Mouse (Mus musculus) ES-E14 (cell line): ENCODE measurements around the gene Map3k10.

Experiments used
- HCFC1 ChIP-seq: IDR thresholded peaks from 2 replicates; pipeline ENCODE4 v1.6.1; 2012; ENCODE audit warnings: low read length, inconsistent platforms, borderline replicate concordance; ENCODE audit not compliant: insufficient read depth
- ZNF384 ChIP-seq: IDR thresholded peaks from 2 replicates; pipeline ENCODE4 v1.6.1; 2012; ENCODE audit warnings: low read depth, low read length, inconsistent platforms

DNA sequence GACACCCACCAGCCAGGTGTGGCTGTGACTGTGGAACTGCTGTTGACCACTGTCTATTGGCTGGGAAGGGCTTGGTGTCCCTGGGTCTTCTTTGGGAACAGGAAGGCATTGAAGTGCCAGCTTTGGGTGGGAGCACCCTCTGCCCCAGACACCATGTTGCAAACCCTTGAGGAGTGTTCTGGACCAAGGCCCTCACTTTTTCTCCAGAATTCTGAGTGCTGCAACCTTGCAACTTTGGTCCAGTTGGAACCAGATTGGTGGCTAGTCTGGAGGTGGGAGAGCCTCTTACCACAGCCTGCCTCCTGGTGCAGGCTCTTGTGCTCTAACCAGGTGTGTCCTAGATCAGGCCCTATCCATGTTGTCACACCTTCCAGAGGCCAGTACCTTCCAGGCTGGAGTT, 49.4 kb downstream of the Map3k10 start:
- TF ChIP-seq ZNF384: no peak
- no peak for TF ChIP-seq HCFC1
